Mouse (Mus musculus) kidney, postnatal 0 days (tissue): ENCODE data around the gene Tppp. TPM values are rescaled to one million over a fixed set of nuclear protein-coding genes. Genes with fewer than 3 reads are reported as not detected.
"Not testable (repeated sequence)": the region's sequence is repeated elsewhere in the genome, so short reads cannot be mapped to it uniquely, and the experiment has no call there.

ENCODE experiments used
- ATAC-seq: fragments of 200-750 bp; cut with Nextera tagmentation; replicated peaks from 2 replicates; pipeline ENCODE4 v1.8.0; 2017; ENCODE audit warnings: low read depth, moderate number of reproducible peaks, moderate TSS enrichment, moderate library complexity; ENCODE audit not compliant: low FRiP score
- DNase-seq: peaks from one replicate; pipeline ENCODE4 v3.0.0-alpha.2; 2016; ENCODE audit warnings: low spot score
- H3K27ac ChIP-seq: fragments of 300-500 bp; sonication (generic); 2 replicates; pipeline ENCODE4 v1.5.1; 2014; ENCODE audit warnings: mild to moderate bottlenecking
- H3K27me3 ChIP-seq: fragments of 300-500 bp; sonication (generic); 2 replicates; pipeline ENCODE4 v1.6.1; 2014; ENCODE audit warnings: low read length, mixed read lengths; ENCODE audit not compliant: insufficient read depth
- H3K36me3 ChIP-seq: fragments of 300-500 bp; sonication (generic); 2 replicates; pipeline ENCODE4 v1.6.1; 2014; ENCODE audit warnings: low read length, mixed read lengths; ENCODE audit not compliant: insufficient read depth
- H3K4me1 ChIP-seq: fragments of 300-500 bp; sonication (generic); replicated peaks from 2 replicates; pipeline ENCODE4 v1.6.1; 2014; ENCODE audit warnings: antibody characterized with exemption, low read length, mixed read lengths; ENCODE audit not compliant: insufficient read depth
- H3K4me2 ChIP-seq: fragments of 300-500 bp; sonication (generic); 2 replicates; pipeline ENCODE4 v1.6.1; 2014; ENCODE audit warnings: mild to moderate bottlenecking, low read length, moderate library complexity, mixed read lengths
- H3K4me3 ChIP-seq: fragments of 300-500 bp; sonication (generic); replicated peaks from 2 replicates; pipeline ENCODE4 v1.5.1; 2014; ENCODE audit warnings: low read depth, low read length
- H3K9ac ChIP-seq: fragments of 300-500 bp; sonication (generic); 2 replicates; pipeline ENCODE4 v1.6.1; 2014; ENCODE audit warnings: low read depth, low read length
- H3K9me3 ChIP-seq: fragments of 300-500 bp; sonication (generic); replicated peaks from 2 replicates; pipeline ENCODE4 v1.6.1; 2016; ENCODE audit warnings: low read length, inconsistent platforms, mixed read lengths
- CTCF ChIP-seq: IDR thresholded peaks from 2 replicates; pipeline ENCODE4 v1.5.1; 2016; ENCODE audit warnings: antibody characterized with exemption, low read depth, mild to moderate bottlenecking, moderate library complexity
- WGBS: fragments of 180-500 bp; shearing (Covaris S2); extraction: QIAGEN DNeasy Blood & Tissue Kit; methylation state at CpG from one replicate; pipeline ENCODE4 v1.1.7; 2014; 5-methylcytosine and 5-hydroxymethylcytosine counted together
- polyA plus RNA-seq: library from polyadenylated mRNA; unstranded; fragments of >200 nt; fragmentation: Nextera tagmentation; extraction: Ambion mirVana; gene quantifications from 2 replicates; pipeline ENCODE4 v1.2.1, GENCODE M21; 2015

Gene Tppp
- polyA plus RNA-seq, 1 experiment from 2014 or later: 0.42 TPM

DNA sequence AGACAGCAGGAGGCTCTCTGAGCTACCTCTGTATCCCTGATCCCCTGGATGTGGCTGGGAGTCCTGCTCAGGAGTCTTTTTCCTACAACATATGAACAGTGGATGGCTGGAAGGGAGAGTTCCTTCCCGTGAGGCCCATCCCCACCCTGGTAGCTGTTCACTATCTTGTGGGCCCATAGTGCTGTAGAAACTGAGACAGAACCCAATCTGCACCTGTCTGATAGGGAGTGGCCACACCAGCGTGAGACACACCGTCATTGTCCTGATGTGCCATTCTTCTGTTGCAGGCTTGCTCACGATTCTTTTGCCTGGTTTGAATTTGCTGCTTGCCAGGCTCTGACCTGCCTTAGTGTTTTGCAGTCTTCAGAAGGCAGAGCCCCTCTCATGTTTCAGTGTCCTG, 8.2 kb downstream of the Tppp start:
- Histone ChIP-seq H3K27me3 (no peaks in the 10 kb centered on the region), H3K4me3 (no peak overlapping the region), H3K4me2 (no peak overlapping the region), H3K9ac (no peak overlapping the region), H3K4me1 (no peaks in the 10 kb centered on the region), H3K36me3 (no peaks in the 10 kb centered on the region), H3K27ac (no peak overlapping the region), H3K9me3 (no peaks in the 10 kb centered on the region)
- 57% methylated on average over 4 of the region's 4 CpGs for WGBS
- ATAC-seq (no peak), DNase-seq (no peak)
- TF ChIP-seq CTCF: no peak

- DNase-seq, H3K4me2 ChIP-seq, H3K27ac ChIP-seq, H3K9me3 ChIP-seq, H3K36me3 ChIP-seq, H3K27me3 ChIP-seq, H3K4me3 ChIP-seq, H3K9ac ChIP-seq, H3K4me1 ChIP-seq, ATAC-seq: not testable (repeated sequence)
- 87% methylated on average over 8 of the region's 8 CpGs for WGBS
These were observed 9.8 kb downstream of the Tppp start for GRCm38 (mm10) chr13:74019006-74019405.

DNA sequence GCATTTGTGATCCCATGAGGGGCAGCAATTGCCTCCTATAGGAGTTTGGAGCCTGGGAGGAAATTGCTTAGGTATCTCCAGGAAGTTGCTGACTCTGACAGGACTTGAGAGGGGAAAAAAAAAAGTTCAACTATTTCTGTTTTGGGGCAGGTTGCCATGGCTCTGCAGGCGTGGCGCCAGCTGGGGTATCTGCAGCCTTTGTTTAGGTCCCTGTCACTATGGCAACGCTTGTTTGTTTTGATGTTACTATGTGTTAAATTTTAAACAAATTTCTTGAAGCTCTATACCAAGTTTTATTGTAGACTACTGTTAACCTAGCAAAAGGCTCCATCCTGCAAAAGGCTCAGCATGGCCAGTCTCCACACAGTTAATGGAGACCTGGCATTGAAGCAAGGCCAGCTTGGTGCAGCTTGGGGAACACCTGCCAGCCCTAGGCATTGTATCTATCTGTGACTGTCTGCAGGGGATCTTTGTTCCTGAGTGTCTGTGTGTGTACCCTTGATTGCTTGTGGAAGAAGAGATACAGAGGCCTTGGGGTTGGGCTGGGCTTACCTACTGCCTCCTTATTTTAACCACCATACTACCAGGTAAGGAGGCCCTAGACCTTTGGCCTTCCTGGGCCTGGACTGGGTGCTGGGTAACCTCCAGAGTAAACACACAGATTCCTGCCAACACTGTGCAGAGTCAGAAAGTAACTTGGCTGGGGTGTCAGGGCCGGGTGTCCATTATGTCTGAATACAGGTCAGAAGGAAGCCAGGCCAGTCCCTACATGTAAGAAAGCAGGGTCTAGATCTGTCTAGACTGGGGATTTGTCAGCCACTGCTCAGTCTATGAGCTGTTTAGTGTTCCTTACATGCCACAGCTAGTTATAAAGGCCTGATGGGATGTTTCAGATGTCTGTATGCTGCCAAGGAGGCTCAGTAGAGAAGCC, 16.2 kb downstream of the Tppp start:
- TF ChIP-seq CTCF: no peak
- WGBS: 70% methylated on average over 4 of the region's 4 CpGs
- H3K9ac ChIP-seq: no peak overlapping the region
- ATAC-seq (no peak), DNase-seq (peak; percentile 22)
- H3K4me2 ChIP-seq: no peak overlapping the region
- no peaks in the 10 kb centered on the region for H3K4me1 ChIP-seq
- no peaks in the 10 kb centered on the region for H3K27me3 ChIP-seq
- H3K4me3 ChIP-seq: no peak overlapping the region
- no peaks in the 10 kb centered on the region for H3K36me3 ChIP-seq
- no peak overlapping the region for H3K27ac ChIP-seq
- H3K9me3 ChIP-seq: no peaks in the 10 kb centered on the region

GRCm38 (mm10) chr13:74026215-74026614, 17.0 kb downstream of the Tppp start:
- H3K36me3 ChIP-seq: no peaks in the 10 kb centered on the region
- no peaks in the 10 kb centered on the region for H3K9me3 ChIP-seq
- no peak overlapping the region for H3K27ac ChIP-seq
- no peaks in the 10 kb centered on the region for H3K27me3 ChIP-seq
- H3K9ac ChIP-seq: no peak overlapping the region
- ATAC-seq (peak; percentile 50; the same call in 1 of the 2 replicates), DNase-seq (peak; percentile 84)
- WGBS: 29% methylated on average over 2 of the region's 2 CpGs
- no peaks in the 10 kb centered on the region for H3K4me1 ChIP-seq
- no peak overlapping the region for H3K4me2 ChIP-seq
- TF ChIP-seq CTCF: peak; percentile 79
- H3K4me3 ChIP-seq: no peak overlapping the region

- no peak overlapping the region for H3K9ac ChIP-seq
- DNase-seq (no peak), ATAC-seq (no peak)
- 80% methylated on average over 2 of the region's 2 CpGs for WGBS
- H3K4me3 ChIP-seq: no peak overlapping the region
- H3K4me1 ChIP-seq: no peaks in the 10 kb centered on the region
- H3K27me3 ChIP-seq: no peaks in the 10 kb centered on the region
- no peaks in the 10 kb centered on the region for H3K36me3 ChIP-seq
- no peak overlapping the region for H3K27ac ChIP-seq
- no peak for TF ChIP-seq CTCF
- H3K9me3 ChIP-seq: no peaks in the 10 kb centered on the region
- H3K4me2 ChIP-seq: no peak overlapping the region
These were observed 18.9 kb downstream of the Tppp start for GRCm38 (mm10) chr13:74028116-74028515.

DNA sequence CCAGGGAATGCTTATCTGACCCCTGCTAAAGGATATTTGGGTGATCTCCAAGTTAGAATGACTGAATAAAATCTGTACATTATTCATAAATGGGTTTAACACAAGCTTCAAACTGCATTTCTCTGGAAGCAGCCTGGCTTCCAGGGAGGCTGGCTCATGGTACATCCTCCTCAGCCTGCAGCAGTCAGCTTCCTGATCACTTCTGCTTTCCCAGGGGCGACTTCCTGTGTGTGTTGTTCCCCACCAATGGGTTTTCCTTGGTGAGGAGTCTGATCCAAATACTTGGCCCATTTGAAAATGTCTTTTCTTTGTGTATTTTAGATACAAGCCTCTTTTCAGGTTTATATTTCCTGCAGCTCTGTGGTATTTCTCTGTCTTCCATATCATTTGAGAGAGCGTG, 19.8 kb downstream of the Tppp start:
- Histone ChIP-seq H3K36me3 (no peaks in the 10 kb centered on the region), H3K27ac (no peak overlapping the region), H3K9ac (no peak overlapping the region), H3K9me3 (no peaks in the 10 kb centered on the region), H3K27me3 (no peaks in the 10 kb centered on the region), H3K4me3 (no peak overlapping the region), H3K4me1 (no peaks in the 10 kb centered on the region), H3K4me2 (no peak overlapping the region)
- ATAC-seq: no peak
- TF ChIP-seq CTCF: no peak
- 78% methylated on average over 2 of the region's 2 CpGs for WGBS
- no peak for DNase-seq
